Mouse (Mus musculus) 3T3-L1 (cell line): ENCODE results near the gene Gfral.

Source experiments
- DNase-seq: peaks from one replicate; pipeline ENCODE4 v3.0.0-alpha.2; 2015; ENCODE audit warnings: low read depth, low spot score

The Gfral gene

GRCm38 (mm10) chr9:76124249-76124648 is 89.2 kb downstream of the Gfral start:
- DNase-seq, result no peak

GRCm38 (mm10) chr9:76122888-76123287 is 90.6 kb downstream of the Gfral start:
- DNase-seq, result peak; percentile 83
